Mouse (Mus musculus): Measurements from ENCODE around the gene Cnksr1. TPM values are rescaled to one million over a fixed set of nuclear protein-coding genes. Genes with fewer than 3 reads are reported as not detected.

Gene Cnksr1
- total and polyA plus RNA-seq, 2 experiments from 2014 or later, result 0.27 to 0.28 TPM

DNA sequence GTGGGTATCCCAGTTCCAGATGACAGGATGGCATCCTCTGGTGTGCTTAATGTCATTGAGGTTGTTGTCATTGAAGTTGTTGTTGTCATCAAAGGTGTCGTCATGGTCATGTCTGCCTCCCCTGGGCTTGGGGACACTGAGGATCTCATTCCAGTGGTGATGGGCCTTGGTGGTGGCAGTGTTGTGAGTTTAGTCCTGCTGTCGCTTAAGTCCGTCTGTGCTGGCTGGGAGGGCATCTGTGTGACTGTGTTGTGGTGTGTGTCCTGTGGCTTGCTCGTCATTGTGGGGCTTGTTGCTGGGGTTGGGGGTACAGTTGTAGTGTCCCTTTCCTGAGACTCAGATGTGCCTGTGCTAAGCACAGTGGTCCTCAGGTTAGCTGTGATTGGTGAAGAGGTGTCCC lies 35.3 kb downstream of the Cnksr1 start, which contains the start of gene Gm7534:
Gene Gm7534 (minus strand): TSS at position 101 of the 400 bp plus-strand sequence.
- Histone ChIP-seq H3K9me3 (ENCODE audit: low read length) (no peaks in the 10 kb centered on the region), H3K27me3 (ENCODE audit: insufficient read depth, low read length) (no peaks in the 10 kb centered on the region), H3K4me3 (ENCODE audit: low read depth, low read length) (no peak within 1 kb of the TSS), H3K36me3 (ENCODE audit: insufficient read depth, low read length) (no peaks in the 10 kb centered on the region), H3K27ac (ENCODE audit: low read depth, low read length) (no peak within 1 kb of the TSS), H3K4me2 (ENCODE audit: low read depth, low read length, poor library complexity, severe bottlenecking) (no peak within 1 kb of the TSS), H3K4me1 (ENCODE audit: insufficient read depth, low read length) (no peaks in the 10 kb centered on the region), H3K9ac (replicated peaks; ENCODE audit: low read length, poor library complexity, severe bottlenecking) (no peak within 1 kb of the TSS)
- DNase-seq (ENCODE audit: low spot score) (no peak), ATAC-seq (ENCODE audit: low FRiP score) (no peak)
- 91% methylated on average over 4 of the region's 4 CpGs for WGBS
- TF ChIP-seq CTCF (IDR thresholded peaks at IDR 0.05), result no peak

DNA sequence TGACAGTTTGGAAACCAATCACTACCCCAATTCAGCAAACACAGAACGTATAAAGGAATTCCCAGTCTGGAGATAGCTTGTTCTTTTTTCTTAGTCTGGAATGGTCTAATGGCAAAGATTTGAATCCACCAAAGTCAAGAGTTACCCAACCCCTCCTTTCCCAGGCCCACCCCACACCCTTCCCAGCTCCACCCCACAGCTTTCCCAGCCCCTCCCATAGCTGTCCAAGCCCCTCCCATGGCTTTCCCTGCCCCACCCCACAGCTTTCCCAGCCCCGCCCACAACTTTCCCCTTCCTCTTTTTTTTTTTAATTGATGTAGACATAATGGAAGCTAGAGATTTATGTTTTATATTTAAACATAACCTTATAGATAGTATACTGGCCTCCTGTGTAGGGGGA lies 38.8 kb downstream of the Cnksr1 start:
- Histone ChIP-seq H3K4me3 (ENCODE audit: low read depth, low read length) (no peak overlapping the region), H3K4me2 (ENCODE audit: low read depth, low read length, poor library complexity, severe bottlenecking) (no peak overlapping the region), H3K27ac (ENCODE audit: low read depth, low read length) (no peak overlapping the region), H3K27me3 (ENCODE audit: insufficient read depth, low read length) (no peaks in the 10 kb centered on the region), H3K36me3 (ENCODE audit: insufficient read depth, low read length) (no peaks in the 10 kb centered on the region), H3K4me1 (ENCODE audit: insufficient read depth, low read length) (no peaks in the 10 kb centered on the region), H3K9ac (replicated peaks; ENCODE audit: low read length, poor library complexity, severe bottlenecking) (no peak overlapping the region), H3K9me3 (ENCODE audit: low read length) (no peaks in the 10 kb centered on the region)
- DNase-seq (ENCODE audit: low spot score) (no peak), ATAC-seq (ENCODE audit: low FRiP score) (no peak)
- WGBS, result 86% methylated on average over 2 of the region's 2 CpGs
- TF ChIP-seq CTCF (IDR thresholded peaks at IDR 0.05), result no peak

DNA sequence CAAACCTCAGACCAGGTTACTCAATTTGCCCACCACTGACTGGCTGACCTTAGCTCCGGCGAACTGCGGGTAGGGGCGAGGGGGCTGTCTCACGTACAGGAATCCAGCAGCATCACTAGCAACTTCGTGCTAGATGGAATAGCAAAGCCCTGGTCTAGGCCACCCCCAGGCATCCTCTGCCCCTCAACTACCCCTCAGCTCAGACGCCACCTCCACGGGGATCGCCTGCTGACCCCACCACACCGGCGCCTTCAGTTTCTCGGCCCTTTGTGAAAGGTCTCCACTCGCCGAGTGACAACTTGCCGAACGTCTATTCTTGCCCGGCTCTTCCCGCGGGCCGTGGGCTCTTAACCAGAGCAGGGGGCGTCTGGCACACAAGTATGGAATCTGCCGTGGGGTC lies 51.9 kb downstream of the Cnksr1 start:
- DNase-seq (ENCODE audit: low spot score), result no peak
- H3K4me3 ChIP-seq (ENCODE audit: low read depth, low read length), result peak overlapping the region; percentile 76
- peak overlapping the region; percentile 77 for H3K9ac ChIP-seq (replicated peaks; ENCODE audit: low read length, poor library complexity, severe bottlenecking)
- H3K27ac ChIP-seq (ENCODE audit: low read depth, low read length), result peak overlapping the region; percentile 69
- ATAC-seq (ENCODE audit: low FRiP score), result no peak
- TF ChIP-seq CTCF (IDR thresholded peaks at IDR 0.05), result no peak
- H3K4me2 ChIP-seq (ENCODE audit: low read depth, low read length, poor library complexity, severe bottlenecking), result peak overlapping the region; percentile 81
- no peaks in the 10 kb centered on the region for H3K36me3 ChIP-seq (ENCODE audit: insufficient read depth, low read length)
- WGBS, result under 1% methylated on average over 22 of the region's 22 CpGs
- peaks cover 4% of the 10 kb centered on the region; the same call in 1 of the 2 replicates for H3K4me1 ChIP-seq (ENCODE audit: insufficient read depth, low read length)
- H3K27me3 ChIP-seq (ENCODE audit: insufficient read depth, low read length), result no peaks in the 10 kb centered on the region
- H3K9me3 ChIP-seq (ENCODE audit: low read length), result no peaks in the 10 kb centered on the region

DNA sequence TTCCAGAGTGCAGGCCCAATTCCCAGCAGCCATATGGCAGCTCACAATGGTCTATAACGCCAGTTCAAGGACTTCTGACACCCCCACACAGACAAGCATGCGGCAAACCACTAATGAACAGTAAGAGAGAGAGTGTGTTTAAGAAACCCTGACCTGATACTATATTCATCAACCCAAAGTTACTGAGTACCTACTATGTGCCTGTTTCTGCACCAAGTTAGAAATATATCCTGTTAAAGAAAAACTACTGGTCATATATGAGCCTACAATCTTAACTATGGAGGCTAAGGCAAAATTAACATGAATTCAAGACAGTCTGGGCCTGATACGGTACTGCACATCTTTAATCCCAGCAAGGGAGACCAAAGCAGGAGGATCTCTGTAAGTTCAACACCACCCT lies 52.6 kb downstream of the Cnksr1 start:
- H3K27me3 ChIP-seq (ENCODE audit: insufficient read depth, low read length), result no peaks in the 10 kb centered on the region
- H3K9me3 ChIP-seq (ENCODE audit: low read length), result no peaks in the 10 kb centered on the region
- ATAC-seq (ENCODE audit: low FRiP score) (no peak), DNase-seq (ENCODE audit: low spot score) (no peak)
- H3K4me3 ChIP-seq (ENCODE audit: low read depth, low read length), result peak overlapping the region; percentile 76; the same call in 1 of the 2 replicates
- 75% methylated on average over 3 of the region's 3 CpGs for WGBS
- peak overlapping the region; percentile 81 for H3K4me2 ChIP-seq (ENCODE audit: low read depth, low read length, poor library complexity, severe bottlenecking)
- TF ChIP-seq CTCF (IDR thresholded peaks at IDR 0.05), result no peak
- H3K36me3 ChIP-seq (ENCODE audit: insufficient read depth, low read length), result no peaks in the 10 kb centered on the region
- peaks cover 4% of the 10 kb centered on the region; the same call in 1 of the 2 replicates for H3K4me1 ChIP-seq (ENCODE audit: insufficient read depth, low read length)
- peak overlapping the region; percentile 77 for H3K9ac ChIP-seq (replicated peaks; ENCODE audit: low read length, poor library complexity, severe bottlenecking)
- H3K27ac ChIP-seq (ENCODE audit: low read depth, low read length), result no peak overlapping the region

DNA sequence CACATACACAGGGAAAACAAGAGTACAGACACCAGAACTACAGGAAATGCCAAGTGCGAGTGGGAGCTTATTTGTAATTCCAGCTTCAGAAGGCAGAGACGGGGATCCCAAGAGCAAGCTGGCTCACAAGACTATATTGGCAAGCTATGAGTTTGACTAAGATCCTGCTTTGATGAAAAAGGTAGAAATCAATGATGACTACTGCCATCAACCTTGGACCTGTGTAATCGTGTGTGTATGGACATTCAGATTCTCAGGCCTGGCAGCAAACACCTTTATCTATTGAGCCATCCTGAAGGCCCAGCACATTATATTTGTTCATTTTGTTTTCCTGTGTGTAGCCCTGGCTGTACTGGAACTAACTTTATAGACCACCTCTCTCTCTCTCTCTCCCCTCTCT lies 54.5 kb downstream of the Cnksr1 start:
- H3K27ac ChIP-seq (ENCODE audit: low read depth, low read length), result no peak overlapping the region
- TF ChIP-seq CTCF (IDR thresholded peaks at IDR 0.05), result no peak
- H3K4me3 ChIP-seq (ENCODE audit: low read depth, low read length), result no peak overlapping the region
- ATAC-seq (ENCODE audit: low FRiP score) (no peak), DNase-seq (ENCODE audit: low spot score) (no peak)
- no peaks in the 10 kb centered on the region for H3K36me3 ChIP-seq (ENCODE audit: insufficient read depth, low read length)
- WGBS, result 84% methylated on average over 3 of the region's 3 CpGs
- no peak overlapping the region for H3K9ac ChIP-seq (replicated peaks; ENCODE audit: low read length, poor library complexity, severe bottlenecking)
- H3K4me1 ChIP-seq (ENCODE audit: insufficient read depth, low read length), result peaks cover 4% of the 10 kb centered on the region; the same call in 1 of the 2 replicates
- no peak overlapping the region for H3K4me2 ChIP-seq (ENCODE audit: low read depth, low read length, poor library complexity, severe bottlenecking)
- no peaks in the 10 kb centered on the region for H3K27me3 ChIP-seq (ENCODE audit: insufficient read depth, low read length)
- H3K9me3 ChIP-seq (ENCODE audit: low read length), result no peaks in the 10 kb centered on the region

DNA sequence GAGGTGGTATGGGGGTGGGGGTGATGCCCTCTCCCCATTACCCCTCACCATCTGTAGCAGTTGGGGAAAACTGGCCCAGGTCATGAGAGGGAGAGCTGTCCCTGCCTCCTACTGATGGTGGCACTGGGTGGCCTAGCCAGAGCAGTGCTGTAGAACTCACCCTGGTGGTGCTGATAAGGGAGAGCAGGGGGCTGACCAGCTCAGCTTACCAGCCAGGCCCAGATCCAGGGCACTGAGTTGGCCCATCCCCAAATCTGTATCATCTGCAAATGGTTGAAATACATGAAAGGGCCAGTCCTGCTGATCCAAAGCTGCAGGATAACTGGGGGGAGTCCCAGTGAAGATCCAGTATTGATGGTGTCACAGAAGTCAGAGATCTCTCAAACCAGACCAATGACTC lies 56.4 kb downstream of the Cnksr1 start:
- H3K36me3 ChIP-seq (ENCODE audit: insufficient read depth, low read length), result no peaks in the 10 kb centered on the region
- ATAC-seq (ENCODE audit: low FRiP score), result no peak
- H3K4me2 ChIP-seq (ENCODE audit: low read depth, low read length, poor library complexity, severe bottlenecking), result no peak overlapping the region
- no peak for DNase-seq (ENCODE audit: low spot score)
- H3K27ac ChIP-seq (ENCODE audit: low read depth, low read length), result no peak overlapping the region
- no peaks in the 10 kb centered on the region for H3K9me3 ChIP-seq (ENCODE audit: low read length)
- H3K27me3 ChIP-seq (ENCODE audit: insufficient read depth, low read length), result no peaks in the 10 kb centered on the region
- no peak overlapping the region for H3K4me3 ChIP-seq (ENCODE audit: low read depth, low read length)
- peaks cover 4% of the 10 kb centered on the region; the same call in 1 of the 2 replicates for H3K4me1 ChIP-seq (ENCODE audit: insufficient read depth, low read length)
- no peak for TF ChIP-seq CTCF (IDR thresholded peaks at IDR 0.05)
- H3K9ac ChIP-seq (replicated peaks; ENCODE audit: low read length, poor library complexity, severe bottlenecking), result no peak overlapping the region

All from midbrain, postnatal 0 days (tissue).